In genomic region chr8:94794368-94794767, GRCm38 (mm10) we compare ENCODE assay signal across 23 mouse cellular contexts. TPM values are rescaled to one million over a fixed set of nuclear protein-coding genes. Genes with fewer than 3 reads are reported as not detected.
"Had no signal": no experiment of that assay in that cellular context is flagged by ENCODE, and none has a peak within 500 bp of the region (broad histone marks: within the 10 kb centered on the region; RNA-seq: fewer than 3 reads in every experiment).

No protein-coding gene starts in this region.

- ATAC-seq: midbrain, embryonic 16.5 days had no signal

- H3K4me1 ChIP-seq: neural tube, embryonic 13.5 days; neural tube, embryonic 15.5 days had no signal

- H3K27me3 ChIP-seq: midbrain, embryonic 12.5 days; neural tube, embryonic 13.5 days; neural tube, embryonic 15.5 days had no signal

- H3K4me3 ChIP-seq: midbrain, embryonic 10.5 days; midbrain, embryonic 12.5 days; myocyte; neural tube, embryonic 13.5 days; neural tube, embryonic 15.5 days had no signal

- DNase-seq: lung, adult 18-20 months; lung, embryonic 14.5 days; lung, postnatal 10 days; lung, postnatal 4 days; midbrain, embryonic 14.5 days; retina, postnatal 1 day; right cerebral cortex, adult 18-20 months; right cerebral cortex, postnatal 25 days; right cerebral cortex, postnatal 4 days; spleen, adult 18-20 months; thymus, adult 2 months; thymus, postnatal 14 days; thymus, postnatal 36 days had no signal

- H3K9ac ChIP-seq: lung, embryonic 14.5 days; midbrain, embryonic 12.5 days; neural tube, embryonic 13.5 days; neural tube, embryonic 15.5 days had no signal

- H3K27ac ChIP-seq: midbrain, embryonic 10.5 days; midbrain, embryonic 12.5 days; neural tube, embryonic 13.5 days; neural tube, embryonic 15.5 days had no signal

- H3K4me2 ChIP-seq: lung, embryonic 14.5 days; midbrain, embryonic 12.5 days; neural tube, embryonic 13.5 days; neural tube, embryonic 15.5 days had no signal

- H3K9me3 ChIP-seq: midbrain, embryonic 10.5 days; midbrain, embryonic 12.5 days; neural tube, embryonic 13.5 days; neural tube, embryonic 15.5 days had no signal

- H3K36me3 ChIP-seq: midbrain, embryonic 10.5 days; midbrain, embryonic 12.5 days; neural tube, embryonic 13.5 days; neural tube, embryonic 15.5 days had no signal

RNA-seq across cellular contexts. Expression of gene Ccl17, which starts 15.9 kb away (rescaled TPM):
- polyA plus RNA-seq: lung, embryonic 14.5 days; lung, embryonic 16.5 days; midbrain, embryonic 10.5 days; midbrain, embryonic 12.5 days; midbrain, embryonic 14.5 days; neural tube, embryonic 11.5 days; neural tube, embryonic 13.5 days; stomach, embryonic 14.5 days had no signal

RNA-seq across cellular contexts. Expression of gene Ccl22, which starts 49.0 kb away (rescaled TPM):
- polyA plus RNA-seq: lung, embryonic 14.5 days; lung, embryonic 16.5 days; midbrain, embryonic 10.5 days; midbrain, embryonic 12.5 days; midbrain, embryonic 16.5 days; myocyte; neural tube, embryonic 11.5 days; neural tube, embryonic 13.5 days; neural tube, embryonic 15.5 days; stomach, embryonic 14.5 days; stomach, embryonic 16.5 days had no signal
